Mouse (Mus musculus) liver, embryonic 13.5 days (tissue): ENCODE measurements at regions not wholly inside any gene's neighbourhood (a gene's known extent, or its start where the extent isn't known, plus 50 kb on each side); places are given as distances from the start of the nearest gene placed in this dataset.

ENCODE experiments used
- ATAC-seq: fragments of 200-750 bp; cut with Nextera tagmentation; 2 replicates; pipeline ENCODE4 v1.8.0; 2017; ENCODE audit warnings: low read depth, mild to moderate bottlenecking, moderate number of reproducible peaks, moderate library complexity
- DNase-seq: peaks from one replicate; pipeline ENCODE4 v3.0.0; 2022
- H3K27ac ChIP-seq: fragments of 300-500 bp; sonication (generic); 2 replicates; pipeline ENCODE4 v1.5.1; 2015; ENCODE audit warnings: moderate library complexity, mild to moderate bottlenecking, inconsistent platforms
- H3K27me3 ChIP-seq: fragments of 300-500 bp; sonication (generic); 2 replicates; pipeline ENCODE4 v1.6.1; 2015; ENCODE audit warnings: mild to moderate bottlenecking, inconsistent platforms
- H3K36me3 ChIP-seq: fragments of 300-500 bp; sonication (generic); 2 replicates; pipeline ENCODE4 v1.6.1; 2015; ENCODE audit warnings: mild to moderate bottlenecking, inconsistent platforms
- H3K4me1 ChIP-seq: fragments of 300-500 bp; sonication (generic); replicated peaks from 2 replicates; pipeline ENCODE4 v1.6.1; 2015; ENCODE audit warnings: inconsistent platforms
- H3K4me2 ChIP-seq: fragments of 300-500 bp; sonication (generic); 2 replicates; pipeline ENCODE4 v1.6.1; 2015; ENCODE audit warnings: inconsistent platforms, mild to moderate bottlenecking, moderate library complexity
- H3K4me3 ChIP-seq: fragments of 300-500 bp; sonication (generic); replicated peaks from 2 replicates; pipeline ENCODE4 v1.5.1; 2015; ENCODE audit warnings: mild to moderate bottlenecking, inconsistent platforms
- H3K9ac ChIP-seq: fragments of 300-500 bp; sonication (generic); 2 replicates; pipeline ENCODE4 v1.6.1; 2015; ENCODE audit warnings: mild to moderate bottlenecking, inconsistent platforms
- H3K9me3 ChIP-seq: fragments of 300-500 bp; sonication (generic); replicated peaks from 2 replicates; pipeline ENCODE4 v1.6.1; 2016; ENCODE audit warnings: inconsistent platforms
- WGBS: fragments of 180-500 bp; shearing (Covaris S2); methylation state at CpG from one replicate; pipeline ENCODE4 v1.1.7; 2015; ENCODE audit not compliant: insufficient replicate concordance; 5-methylcytosine and 5-hydroxymethylcytosine counted together

GRCm38 (mm10) chr1:81652990-81653717 lies 576.4 kb downstream of the Nyap2 start:
- ATAC-seq: no peak
- no peaks in the 10 kb centered on the region for H3K9me3 ChIP-seq
- 75% methylated on average over 9 of the region's 9 CpGs for WGBS

GRCm38 (mm10) chr1:81661245-81661644 lies 571.7 kb upstream of the Gm9747 start:
- no peak for ATAC-seq
- 52% methylated on average over 4 of the region's 4 CpGs for WGBS

More at GRCm38 (mm10) chr1:81652990-81653717, 576.4 kb downstream of the Nyap2 start:
- H3K27ac ChIP-seq: no peak overlapping the region
- no peaks in the 10 kb centered on the region for H3K36me3 ChIP-seq
- H3K27me3 ChIP-seq: no peaks in the 10 kb centered on the region
- no peak for DNase-seq
- H3K4me2 ChIP-seq: no peak overlapping the region
- no peaks in the 10 kb centered on the region for H3K4me1 ChIP-seq
- H3K9ac ChIP-seq: no peak overlapping the region
- H3K4me3 ChIP-seq: no peak overlapping the region

GRCm38 (mm10) chr1:81671142-81671541 lies 561.8 kb upstream of the Gm9747 start:
- no peaks in the 10 kb centered on the region for H3K27me3 ChIP-seq
- no peak for ATAC-seq
- no peak overlapping the region for H3K4me3 ChIP-seq
- no peak overlapping the region for H3K9ac ChIP-seq
- no peak overlapping the region for H3K27ac ChIP-seq
- DNase-seq: no peak
- no peaks in the 10 kb centered on the region for H3K36me3 ChIP-seq
- WGBS: 56% methylated on average over 2 of the region's 2 CpGs
- no peaks in the 10 kb centered on the region for H3K4me1 ChIP-seq
- no peak overlapping the region for H3K4me2 ChIP-seq
- no peaks in the 10 kb centered on the region for H3K9me3 ChIP-seq

More at GRCm38 (mm10) chr1:81661245-81661644, 571.7 kb upstream of the Gm9747 start:
- Histone ChIP-seq H3K4me1 (no peaks in the 10 kb centered on the region), H3K36me3 (no peaks in the 10 kb centered on the region), H3K9me3 (no peaks in the 10 kb centered on the region), H3K4me2 (no peak overlapping the region), H3K27ac (no peak overlapping the region), H3K9ac (no peak overlapping the region), H3K27me3 (no peaks in the 10 kb centered on the region), H3K4me3 (no peak overlapping the region)
- DNase-seq: no peak

GRCm38 (mm10) chr1:81671725-81672124 lies 561.2 kb upstream of the Gm9747 start:
- Histone ChIP-seq H3K36me3 (no peaks in the 10 kb centered on the region), H3K9ac (no peak overlapping the region), H3K9me3 (no peaks in the 10 kb centered on the region), H3K4me3 (no peak overlapping the region), H3K4me2 (no peak overlapping the region), H3K27me3 (no peaks in the 10 kb centered on the region), H3K27ac (no peak overlapping the region), H3K4me1 (no peaks in the 10 kb centered on the region)
- ATAC-seq (no peak), DNase-seq (no peak)
- WGBS: 55% methylated on average over 3 of the region's 3 CpGs

GRCm38 (mm10) chr1:81675576-81676342 lies 557.2 kb upstream of the Gm9747 start:
- H3K27me3 ChIP-seq: no peaks in the 10 kb centered on the region
- DNase-seq: no peak
- H3K4me2 ChIP-seq: no peak overlapping the region
- 51% methylated on average over 5 of the region's 5 CpGs for WGBS
- H3K4me1 ChIP-seq: no peaks in the 10 kb centered on the region
- H3K9me3 ChIP-seq: no peaks in the 10 kb centered on the region
- no peak overlapping the region for H3K4me3 ChIP-seq
- no peak overlapping the region for H3K9ac ChIP-seq
- no peak overlapping the region for H3K27ac ChIP-seq
- H3K36me3 ChIP-seq: no peaks in the 10 kb centered on the region
- no peak for ATAC-seq

GRCm38 (mm10) chr1:81677768-81678400 lies 555.0 kb upstream of the Gm9747 start:
- WGBS: 39% methylated on average over 1 of the region's 1 CpGs

GRCm38 (mm10) chr1:81696129-81696528 lies 536.8 kb upstream of the Gm9747 start:
- ATAC-seq: no peak
- Histone ChIP-seq H3K4me1 (no peaks in the 10 kb centered on the region), H3K4me2 (no peak overlapping the region), H3K4me3 (no peak overlapping the region), H3K27me3 (no peaks in the 10 kb centered on the region), H3K9me3 (no peaks in the 10 kb centered on the region), H3K36me3 (no peaks in the 10 kb centered on the region), H3K27ac (no peak overlapping the region), H3K9ac (no peak overlapping the region)
- DNase-seq: no peak

More at GRCm38 (mm10) chr1:81677768-81678400, 555.0 kb upstream of the Gm9747 start:
- no peaks in the 10 kb centered on the region for H3K9me3 ChIP-seq
- no peaks in the 10 kb centered on the region for H3K27me3 ChIP-seq
- H3K4me1 ChIP-seq: no peaks in the 10 kb centered on the region
- H3K4me2 ChIP-seq: no peak overlapping the region
- H3K36me3 ChIP-seq: no peaks in the 10 kb centered on the region
- DNase-seq (no peak), ATAC-seq (no peak)
- H3K27ac ChIP-seq: no peak overlapping the region
- no peak overlapping the region for H3K4me3 ChIP-seq
- no peak overlapping the region for H3K9ac ChIP-seq

GRCm38 (mm10) chr1:81709169-81709568 lies 523.7 kb upstream of the Gm9747 start:
- WGBS: 63% methylated on average over 4 of the region's 4 CpGs
- H3K9ac ChIP-seq: no peak overlapping the region
- no peaks in the 10 kb centered on the region for H3K27me3 ChIP-seq
- no peak overlapping the region for H3K4me2 ChIP-seq
- no peak overlapping the region for H3K4me3 ChIP-seq
- no peaks in the 10 kb centered on the region for H3K9me3 ChIP-seq
- H3K4me1 ChIP-seq: no peaks in the 10 kb centered on the region
- no peak overlapping the region for H3K27ac ChIP-seq
- no peaks in the 10 kb centered on the region for H3K36me3 ChIP-seq
- ATAC-seq (no peak), DNase-seq (no peak)

GRCm38 (mm10) chr1:81717091-81717490 lies 515.8 kb upstream of the Gm9747 start:
- no peak overlapping the region for H3K9ac ChIP-seq
- 60% methylated on average over 6 of the region's 6 CpGs for WGBS
- no peak overlapping the region for H3K27ac ChIP-seq
- H3K27me3 ChIP-seq: no peaks in the 10 kb centered on the region
- H3K4me2 ChIP-seq: no peak overlapping the region
- ATAC-seq (no peak), DNase-seq (no peak)
- no peak overlapping the region for H3K4me3 ChIP-seq
- H3K9me3 ChIP-seq: no peaks in the 10 kb centered on the region
- no peaks in the 10 kb centered on the region for H3K4me1 ChIP-seq
- H3K36me3 ChIP-seq: no peaks in the 10 kb centered on the region

- no peak overlapping the region for H3K27ac ChIP-seq
- ATAC-seq (no peak), DNase-seq (no peak)
- no peak overlapping the region for H3K9ac ChIP-seq
- no peaks in the 10 kb centered on the region for H3K9me3 ChIP-seq
- H3K4me2 ChIP-seq: no peak overlapping the region
- no peaks in the 10 kb centered on the region for H3K4me1 ChIP-seq
- no peaks in the 10 kb centered on the region for H3K36me3 ChIP-seq
- no peak overlapping the region for H3K4me3 ChIP-seq
- H3K27me3 ChIP-seq: no peaks in the 10 kb centered on the region
These were observed 514.7 kb upstream of the Gm9747 start for GRCm38 (mm10) chr1:81718233-81718632.

- Histone ChIP-seq H3K9ac (no peak overlapping the region), H3K27ac (no peak overlapping the region), H3K4me2 (no peak overlapping the region), H3K9me3 (no peaks in the 10 kb centered on the region), H3K4me1 (no peaks in the 10 kb centered on the region), H3K4me3 (no peak overlapping the region), H3K27me3 (no peaks in the 10 kb centered on the region), H3K36me3 (no peaks in the 10 kb centered on the region)
- DNase-seq: no peak
- WGBS: 52% methylated on average over 2 of the region's 2 CpGs
- no peak for ATAC-seq
These were observed 508.1 kb upstream of the Gm9747 start for GRCm38 (mm10) chr1:81724859-81725258.
